Mouse (Mus musculus) monocyte, adult 2 months (primary cell): ENCODE data around the gene Fam45a.

ENCODE experiments used
- DNase-seq, 2 experiments: peaks; one replicate each; pipeline ENCODE4 v3.0.0; 2022; ENCODE audit warnings: low spot score in 2 of 2, low read depth in 1 of 2

Gene Fam45a

GRCm38 (mm10) chr19:60811098-60812035 is at the start of gene Fam45a:
Gene Fam45a (plus strand): TSS chr19:60811585.
- DNase-seq = peak; percentile 84 to 90

GRCm38 (mm10) chr19:60773366-60773765 is 38.0 kb upstream of the Fam45a start:
- DNase-seq = no peak

DNA sequence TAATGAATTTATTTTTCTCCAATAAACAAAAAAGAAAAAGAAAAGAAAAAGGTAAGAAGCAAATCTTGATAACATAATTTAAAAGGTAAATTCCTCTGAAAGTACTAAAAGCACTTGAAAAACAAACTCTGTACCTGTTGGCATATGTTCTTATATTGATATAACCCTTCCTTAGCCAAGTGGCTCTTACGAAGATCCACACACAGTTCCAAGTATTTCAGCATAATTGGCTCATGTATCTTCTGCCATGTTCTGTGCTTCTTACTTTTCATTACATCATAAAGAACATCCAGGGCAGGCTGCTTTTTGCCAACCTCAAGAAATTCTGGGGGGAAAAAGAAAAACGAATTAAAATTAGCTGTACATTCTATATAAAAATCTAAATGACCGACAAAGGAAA is 29.4 kb upstream of the Fam45a start:
- DNase-seq = no peak

DNA sequence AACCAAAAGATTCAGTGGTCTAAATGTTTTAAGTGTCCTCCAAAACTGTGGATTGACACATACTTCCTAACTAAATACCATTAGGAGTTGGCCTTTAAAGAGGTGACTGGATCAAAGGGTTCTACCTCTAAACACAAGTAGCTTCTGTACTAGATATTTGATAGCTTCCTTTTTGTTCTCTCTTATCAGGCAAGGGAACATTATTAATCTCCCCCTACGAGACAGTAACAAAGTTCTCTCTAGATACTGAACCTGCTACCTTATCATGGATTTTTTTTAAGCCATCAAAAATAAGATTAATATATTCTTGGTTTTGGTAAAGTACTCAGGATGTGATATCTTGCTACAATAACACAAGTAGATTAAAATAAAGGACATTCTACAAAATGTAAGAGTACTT is 26.7 kb upstream of the Fam45a start:
- no peak for DNase-seq

- no peak for DNase-seq
These were observed 23.8 kb upstream of the Fam45a start for GRCm38 (mm10) chr19:60787465-60788150.

GRCm38 (mm10) chr19:60788214-60788960 is 23.0 kb upstream of the Fam45a start:
- DNase-seq = no peak

- DNase-seq = no peak
These were observed 21.9 kb upstream of the Fam45a start for GRCm38 (mm10) chr19:60789452-60789851.

DNA sequence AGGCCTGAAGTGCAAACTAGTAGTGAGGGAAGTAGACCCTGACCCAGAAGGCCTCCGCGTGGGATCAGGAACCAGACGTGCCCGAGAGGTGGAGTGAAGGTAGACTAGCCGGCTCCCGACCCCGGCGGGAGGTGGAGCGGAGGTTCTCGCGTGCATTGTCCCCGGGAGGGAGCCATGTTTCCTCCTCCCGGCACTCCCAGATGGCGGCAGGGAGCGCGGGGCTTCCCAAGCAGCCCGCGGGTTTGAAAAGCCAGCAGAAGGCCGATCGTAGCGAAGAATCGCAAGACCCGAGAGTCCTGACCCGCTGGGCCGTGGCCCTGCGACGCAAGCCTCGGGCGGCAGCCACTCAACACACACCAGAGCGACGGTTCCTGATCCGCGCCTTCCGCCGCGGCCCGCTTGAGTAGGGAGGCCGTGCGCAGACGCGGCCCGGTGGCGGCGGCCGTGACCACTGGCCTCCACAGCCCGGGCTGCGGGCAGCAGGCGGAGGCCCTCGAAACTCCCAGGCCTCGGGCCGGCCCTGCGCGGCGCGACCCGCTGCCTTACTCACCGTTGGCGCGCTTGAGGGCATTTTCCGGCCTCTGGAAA is 21.4 kb upstream of the Fam45a start:
- DNase-seq = no peak

GRCm38 (mm10) chr19:60790551-60791161 is 20.7 kb upstream of the Fam45a start, which contains the start of gene Eif3a:
Gene Eif3a (minus strand): TSS chr19:60790658.
- DNase-seq = peak; percentile 89 to 93

- no peak for DNase-seq
These were observed 20.2 kb upstream of the Fam45a start for GRCm38 (mm10) chr19:60791164-60791563.

DNA sequence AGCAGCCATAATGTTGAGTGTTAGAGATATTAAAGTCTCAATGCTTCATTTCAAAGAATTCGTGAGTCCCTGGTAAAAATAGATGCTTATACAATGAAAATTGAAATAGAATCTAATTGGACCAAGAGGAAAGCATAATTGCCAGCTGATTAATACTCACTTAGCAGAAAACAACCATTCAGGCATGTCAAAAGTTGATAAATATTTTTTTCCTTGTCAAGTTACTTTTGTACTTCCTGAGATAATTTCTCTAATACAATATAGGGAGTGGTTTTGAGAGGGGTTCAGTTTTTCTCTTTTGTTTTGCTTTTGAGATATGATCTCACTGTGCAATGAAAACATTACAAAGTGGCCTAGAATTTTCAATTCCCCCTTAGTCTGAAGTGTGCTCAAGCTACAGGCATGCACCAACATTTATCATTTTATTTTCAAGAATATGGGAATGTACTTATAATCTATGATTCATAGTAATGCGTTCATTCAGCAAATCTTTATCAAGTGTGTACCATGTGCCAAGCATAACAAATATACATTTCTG is 18.1 kb upstream of the Fam45a start:
- DNase-seq = no peak

DNA sequence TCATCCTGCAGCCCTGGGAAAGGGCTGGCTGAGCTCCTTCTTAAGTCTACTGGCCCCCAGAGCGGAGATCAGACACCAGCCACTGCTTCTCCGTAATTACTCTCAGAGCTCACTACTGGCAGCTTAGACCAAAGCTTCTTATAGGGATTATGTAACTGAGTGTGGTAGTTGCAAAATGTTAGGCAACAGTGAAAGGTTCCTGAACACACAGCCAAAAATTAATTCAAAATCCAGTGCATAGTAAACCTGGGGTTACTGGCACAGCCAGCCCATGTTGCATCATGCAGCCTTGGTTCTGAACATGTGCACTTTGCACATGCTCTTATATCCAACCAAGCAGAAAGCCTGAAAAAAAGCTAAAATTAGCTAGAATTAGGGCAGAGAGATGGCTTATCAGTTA is 16.1 kb upstream of the Fam45a start:
- DNase-seq = no peak

DNA sequence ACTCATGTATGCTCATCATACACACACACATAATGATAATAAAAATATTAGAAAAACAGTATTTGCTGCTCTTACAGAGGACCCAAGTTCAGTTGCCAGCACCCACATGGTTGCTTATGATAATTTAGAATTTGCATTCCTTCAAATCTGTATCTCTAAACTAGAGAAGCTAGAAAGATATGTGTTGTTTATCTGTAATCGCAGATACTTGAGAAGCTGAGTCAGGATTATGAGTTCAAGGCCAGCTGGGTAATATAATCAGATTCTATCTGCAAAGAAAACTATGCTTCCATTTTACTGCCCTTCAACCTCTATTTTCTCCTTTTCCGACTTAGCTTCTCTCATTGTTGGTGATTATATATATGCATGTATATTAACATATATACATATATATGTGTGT is 14.0 kb upstream of the Fam45a start:
- DNase-seq = no peak

GRCm38 (mm10) chr19:60799867-60800569 is 11.4 kb upstream of the Fam45a start:
- DNase-seq = no peak

- no peak for DNase-seq
These were observed 6.5 kb upstream of the Fam45a start for GRCm38 (mm10) chr19:60804903-60805302.

- DNase-seq = no peak
These were observed 1.5 kb upstream of the Fam45a start for GRCm38 (mm10) chr19:60809927-60810326.

DNA sequence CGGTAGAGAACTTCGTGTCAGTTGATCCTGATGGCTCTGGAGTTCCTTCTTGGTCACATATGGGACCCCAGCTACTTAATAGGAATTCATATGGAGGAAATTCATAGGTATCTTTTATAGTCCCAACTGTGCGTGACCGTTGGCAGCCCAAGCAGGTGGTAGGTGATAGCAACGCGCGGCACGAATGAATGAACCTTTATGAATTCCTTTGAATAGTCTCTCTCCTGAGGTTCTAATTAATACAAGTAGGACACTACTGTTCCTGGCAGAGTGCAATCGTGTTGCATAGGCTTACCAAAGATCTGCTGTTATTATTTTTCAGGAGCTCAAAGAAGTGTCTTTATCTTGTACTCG is 628 bp downstream of the Fam45a start:
- no peak for DNase-seq

GRCm38 (mm10) chr19:60813133-60813532 is 1.7 kb downstream of the Fam45a start:
- DNase-seq = no peak

DNA sequence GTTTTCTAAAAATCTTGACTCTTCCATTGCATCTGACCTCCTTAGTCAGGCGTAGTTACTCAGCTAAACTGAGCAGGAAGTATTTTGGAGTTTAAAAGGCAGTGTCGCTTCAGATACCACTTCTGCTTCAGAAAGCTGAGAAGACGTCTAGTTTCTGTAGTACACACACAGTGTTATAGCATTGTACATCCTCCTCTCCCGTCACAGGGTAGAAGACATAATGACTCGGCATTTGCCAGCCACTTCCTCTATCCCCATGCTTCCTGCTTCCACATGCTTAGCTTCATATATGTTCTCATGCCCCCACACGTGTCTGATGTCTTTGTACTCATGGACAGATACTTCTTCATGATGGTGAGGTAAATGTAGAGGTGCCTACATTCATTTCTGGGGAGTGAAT is 7.3 kb downstream of the Fam45a start:
- peak; percentile 39 to 53 for DNase-seq

DNA sequence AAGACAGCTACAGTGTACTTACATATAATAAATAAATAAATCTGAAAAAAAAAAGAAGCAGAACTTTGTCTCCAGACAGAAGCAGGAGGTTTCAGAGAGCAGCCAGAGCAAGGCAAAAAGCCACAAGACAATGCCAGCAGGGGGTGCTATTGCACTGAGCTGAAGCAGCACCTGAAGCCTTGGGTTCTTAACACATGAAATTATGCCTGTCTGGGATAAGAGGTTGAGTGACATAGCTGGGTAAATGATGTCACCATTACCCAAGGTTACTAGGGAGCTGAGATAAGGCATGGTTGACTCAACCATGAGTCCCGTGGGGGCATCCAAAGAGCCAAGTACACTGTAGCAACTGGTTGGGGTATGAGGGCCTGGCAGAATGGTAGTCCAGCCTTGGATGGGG is 26.4 kb downstream of the Fam45a start:
- peak; percentile 20 to 42 for DNase-seq
